Mouse (Mus musculus) thymus, postnatal 4 days (tissue): Measurements from ENCODE around the gene Phf3.
"Not testable (repeated sequence)": the region's sequence is repeated elsewhere in the genome, so short reads cannot be mapped to it uniquely, and the experiment has no call there.

ENCODE experiments used
- DNase-seq: peaks from one replicate; pipeline ENCODE4 v3.0.0; 2021

Gene Phf3

DNA sequence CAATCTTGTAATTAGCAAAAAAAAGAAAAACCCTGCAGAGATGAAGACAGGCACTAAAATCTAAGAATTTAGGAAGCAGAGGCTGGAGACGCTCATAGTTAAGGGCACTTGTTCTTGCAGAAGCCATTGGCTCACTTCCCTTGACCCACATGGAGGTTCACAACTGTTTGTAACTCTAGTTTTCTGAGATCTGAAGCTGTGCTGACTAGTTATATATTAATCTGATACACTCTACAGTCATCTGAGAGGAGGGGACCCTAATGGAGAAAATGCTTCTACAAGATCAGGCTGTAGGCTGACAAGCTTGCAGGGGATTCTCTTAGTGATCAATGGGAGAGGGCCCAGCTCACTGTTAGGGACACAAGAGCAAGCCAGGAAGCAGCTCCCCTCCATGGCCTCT is 58.1 kb downstream of the Phf3 start:
- no peak for DNase-seq

GRCm38 (mm10) chr1:30814987-30815386 is 58.7 kb downstream of the Phf3 start:
- DNase-seq, result no peak

DNA sequence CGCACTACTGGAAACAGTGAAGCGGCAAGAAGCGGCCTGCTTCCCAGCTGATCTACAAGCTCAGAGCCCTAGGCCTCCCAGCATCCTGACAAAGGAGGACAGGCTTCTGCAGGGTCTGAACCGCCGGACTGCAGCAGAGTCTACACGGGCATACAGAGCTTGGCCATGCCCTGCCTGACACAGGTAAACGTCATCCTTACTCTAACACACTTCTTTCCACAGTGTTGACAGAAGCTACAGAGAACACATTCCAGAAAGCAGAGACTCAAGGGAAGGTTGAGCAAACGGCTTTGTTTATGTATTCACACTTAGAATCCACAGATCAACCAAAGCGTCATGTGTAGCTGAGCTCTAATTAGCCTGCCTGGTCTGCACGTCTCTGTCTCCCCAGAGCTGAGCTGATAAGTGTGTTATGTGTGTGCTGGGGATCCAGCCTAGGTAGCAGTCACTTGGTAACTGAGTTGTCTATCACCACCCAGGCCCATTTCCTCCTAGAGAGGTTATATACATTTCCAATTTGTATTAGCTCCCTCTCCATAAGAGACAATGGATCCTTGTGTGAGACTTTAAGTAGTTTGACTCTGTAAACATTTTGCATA is 65.5 kb downstream of the Phf3 start:
- no peak for DNase-seq

DNA sequence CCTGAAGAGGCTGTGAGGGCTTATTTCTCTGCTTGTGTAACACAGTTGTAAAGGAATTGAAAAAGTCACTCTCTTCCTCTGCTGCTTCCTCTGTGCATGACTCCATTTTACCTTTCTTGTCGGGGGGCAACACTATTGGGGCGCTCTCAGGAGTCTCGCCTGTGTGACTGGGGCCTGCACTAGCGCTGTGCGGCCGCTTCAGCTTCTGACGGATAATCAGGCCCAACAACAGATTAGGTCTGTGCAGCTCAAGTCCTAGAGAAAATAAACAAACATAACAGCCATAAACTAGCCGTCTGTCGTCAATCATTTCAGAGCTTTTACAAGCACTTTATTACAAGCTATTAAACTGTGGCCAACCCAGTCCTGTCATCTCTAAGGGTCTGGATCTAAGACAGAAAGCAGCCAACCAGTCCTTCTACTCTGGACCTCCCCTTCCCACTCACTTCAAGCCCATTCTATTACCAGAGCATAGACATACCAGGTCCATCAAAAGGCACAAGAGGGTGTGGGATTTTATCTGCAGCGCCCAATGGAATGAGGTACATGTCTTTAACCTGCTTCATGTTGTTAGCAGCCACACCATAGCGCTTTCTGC is 67.9 kb downstream of the Phf3 start:
- DNase-seq, result no peak

DNA sequence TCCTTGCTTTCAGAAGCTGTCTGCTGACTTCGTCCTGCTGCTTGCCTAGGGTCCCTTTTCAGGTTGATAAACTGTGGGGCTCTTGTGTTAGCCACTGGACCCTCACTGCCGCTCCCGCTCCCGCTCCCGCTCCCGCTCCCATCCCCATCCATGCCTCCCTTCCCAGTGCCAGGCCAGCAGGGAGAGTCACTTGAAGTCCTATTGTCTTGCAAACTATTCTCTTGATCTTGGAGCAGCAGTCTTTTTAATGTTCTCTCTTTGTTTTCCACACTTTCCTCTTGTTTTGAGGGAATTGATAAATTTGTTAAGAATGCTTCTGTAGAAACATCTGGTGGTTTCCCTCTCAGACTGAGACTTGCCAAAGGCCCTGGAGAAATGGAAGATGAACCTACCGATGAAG is 68.8 kb downstream of the Phf3 start:
- no peak for DNase-seq

- no peak for DNase-seq
Observed at GRCm38 (mm10) chr1:30801911-30802310, 71.8 kb downstream of the Phf3 start.

DNA sequence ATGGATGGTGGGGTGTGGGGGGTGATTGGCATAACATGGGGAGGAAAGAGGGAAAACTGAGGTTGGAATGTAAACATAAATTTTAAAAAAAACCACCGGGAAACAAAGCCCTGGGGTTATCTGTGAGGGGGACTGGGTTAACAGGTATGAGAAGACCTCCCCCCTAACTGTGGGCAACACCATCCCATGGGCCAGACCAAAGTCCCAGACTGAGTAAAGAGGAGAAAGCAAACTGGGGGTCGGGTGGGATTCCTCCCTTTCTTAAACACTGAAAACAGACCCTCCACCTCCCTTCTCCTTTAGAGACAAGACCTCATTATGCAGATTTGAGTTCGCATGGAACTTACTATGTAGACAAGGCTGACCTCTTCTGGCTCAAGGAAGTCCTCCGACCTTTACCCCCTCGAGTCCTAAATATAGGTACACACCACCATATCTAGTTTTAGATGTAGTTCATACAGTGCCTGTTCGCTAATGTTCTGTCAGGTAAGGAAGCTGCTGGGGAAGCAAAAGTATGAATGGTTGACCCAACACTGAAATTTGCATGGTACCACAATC is 74.4 kb downstream of the Phf3 start:
- DNase-seq, result no peak

DNA sequence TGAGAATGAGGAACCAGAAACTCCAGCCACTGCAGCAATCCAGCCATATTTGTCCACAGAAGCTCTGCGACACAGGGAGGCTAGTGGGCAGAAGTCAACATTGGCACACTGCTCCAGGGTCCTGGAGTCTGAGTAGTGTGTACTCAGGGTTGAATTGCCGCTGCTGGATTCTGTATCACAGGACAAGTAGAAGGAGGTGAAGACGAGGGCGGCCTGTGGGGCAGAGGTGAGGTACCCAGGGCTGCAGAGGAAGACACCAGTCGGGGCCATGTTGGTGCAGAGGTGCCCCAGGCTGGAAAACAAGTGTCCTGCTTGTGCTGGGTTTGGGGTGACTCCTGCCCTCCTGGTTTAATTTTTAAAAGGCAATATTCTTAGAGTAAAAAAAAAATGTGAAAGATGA is 79.1 kb downstream of the Phf3 start:
- DNase-seq, result no peak

DNA sequence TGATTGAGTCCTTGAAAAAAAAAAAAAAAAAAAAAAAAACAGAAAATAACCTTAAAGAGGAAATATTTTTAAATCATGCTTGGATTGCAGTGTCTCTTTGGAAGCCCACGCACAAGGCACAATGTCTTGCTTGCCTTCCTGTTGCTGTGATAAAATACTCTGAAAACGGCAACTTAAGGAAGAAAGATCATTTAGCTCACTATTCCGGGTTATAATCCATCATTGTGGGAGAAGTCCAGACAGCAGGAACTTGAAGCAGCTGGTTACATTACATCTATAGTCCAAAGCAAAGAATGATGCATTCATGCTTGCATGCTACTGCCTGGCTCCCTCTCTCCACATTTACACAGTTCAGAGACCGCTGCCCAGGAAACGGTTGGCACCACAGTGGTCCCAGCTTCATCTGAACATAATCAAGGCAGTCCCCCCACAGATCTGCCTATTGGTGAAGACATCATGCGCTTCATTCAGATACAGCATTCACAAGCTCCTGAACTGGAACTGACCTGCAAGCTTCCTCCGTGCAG is 80.3 kb downstream of the Phf3 start:
- no peak for DNase-seq

GRCm38 (mm10) chr1:30792935-30793334 is 80.8 kb downstream of the Phf3 start:
- peak; percentile 30 for DNase-seq

DNA sequence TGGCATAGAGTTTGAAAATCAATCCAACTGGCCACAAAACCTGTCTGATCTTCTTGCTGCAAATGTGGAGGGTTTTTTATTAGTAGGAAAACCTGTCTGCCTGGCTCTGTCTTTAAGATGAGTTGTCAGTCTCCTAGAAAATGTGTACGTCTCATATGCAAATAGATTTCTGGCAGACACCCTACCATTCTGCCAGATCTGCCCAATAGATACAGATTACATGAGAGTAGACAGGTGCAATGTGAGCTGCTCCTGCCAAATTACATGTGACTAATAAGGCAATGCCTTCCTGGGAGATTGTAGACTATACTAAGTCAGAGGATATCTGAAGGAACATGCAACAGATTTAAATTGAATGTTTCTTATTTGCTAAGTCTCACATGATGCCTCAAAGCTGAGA is 83.5 kb downstream of the Phf3 start:
- no peak for DNase-seq

- DNase-seq, result no peak
Observed at GRCm38 (mm10) chr1:30789689-30790088, 84.0 kb downstream of the Phf3 start.

DNA sequence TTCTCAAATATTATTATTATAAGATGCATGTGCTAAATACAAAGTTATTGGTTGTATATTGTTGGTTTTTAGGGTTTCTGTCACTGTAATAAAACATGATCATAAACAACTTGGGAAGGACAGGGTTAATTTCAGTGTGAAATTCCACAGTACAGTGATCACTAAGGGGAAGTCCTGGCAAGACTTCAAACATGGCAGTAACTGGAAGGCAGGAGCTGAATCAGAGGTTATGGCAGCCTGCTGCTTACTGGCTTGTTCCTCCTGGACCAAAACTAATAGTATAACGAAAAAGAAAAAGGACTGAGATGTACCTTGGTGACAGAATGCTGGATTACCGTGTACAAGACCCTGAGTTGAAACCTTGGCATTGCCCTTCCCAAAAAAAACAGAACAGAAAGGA is 84.7 kb downstream of the Phf3 start:
- DNase-seq, result no peak

GRCm38 (mm10) chr1:30786583-30786982 is 87.1 kb downstream of the Phf3 start:
- no peak for DNase-seq

DNA sequence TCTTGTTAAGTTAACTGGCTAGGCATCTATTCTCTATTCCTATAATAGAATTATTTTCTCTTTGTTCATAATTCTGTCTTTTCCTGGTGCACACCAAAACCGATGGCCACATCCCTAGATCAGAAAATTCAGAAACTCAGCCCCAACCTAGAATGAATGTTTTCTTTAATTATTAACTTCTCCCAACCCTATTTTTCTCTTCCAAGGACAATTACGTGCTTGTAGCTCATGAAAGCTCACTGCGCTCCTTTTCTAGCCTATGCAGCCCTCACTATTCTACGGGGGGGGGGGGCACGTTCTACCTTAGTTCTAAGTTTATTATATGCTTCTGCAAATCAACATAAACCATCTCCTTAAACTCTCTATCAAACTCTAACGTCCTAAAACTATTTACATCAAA is 90.0 kb downstream of the Phf3 start:
- no peak for DNase-seq

DNA sequence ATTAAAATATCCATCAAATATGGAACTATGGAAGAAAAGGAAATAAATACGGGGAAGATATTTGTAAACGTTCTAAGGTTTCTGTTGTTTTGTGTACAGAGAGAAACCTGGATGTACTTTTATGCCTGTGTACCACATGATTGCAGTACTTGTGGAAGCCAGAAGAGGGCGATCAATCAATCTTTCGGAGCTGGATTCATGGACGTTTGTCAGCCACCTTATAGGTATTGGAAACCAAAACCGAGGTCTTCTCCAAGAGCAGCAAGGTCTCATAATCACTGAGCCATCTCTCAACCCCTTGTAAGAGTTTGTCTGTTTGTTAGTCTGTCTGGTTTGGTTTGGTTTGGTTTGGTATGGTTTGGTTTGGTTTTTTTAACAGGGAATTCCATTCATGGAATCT is 93.4 kb downstream of the Phf3 start:
- DNase-seq, result peak; percentile 65

GRCm38 (mm10) chr1:30779562-30779961 is 94.2 kb downstream of the Phf3 start:
- no peak for DNase-seq

DNA sequence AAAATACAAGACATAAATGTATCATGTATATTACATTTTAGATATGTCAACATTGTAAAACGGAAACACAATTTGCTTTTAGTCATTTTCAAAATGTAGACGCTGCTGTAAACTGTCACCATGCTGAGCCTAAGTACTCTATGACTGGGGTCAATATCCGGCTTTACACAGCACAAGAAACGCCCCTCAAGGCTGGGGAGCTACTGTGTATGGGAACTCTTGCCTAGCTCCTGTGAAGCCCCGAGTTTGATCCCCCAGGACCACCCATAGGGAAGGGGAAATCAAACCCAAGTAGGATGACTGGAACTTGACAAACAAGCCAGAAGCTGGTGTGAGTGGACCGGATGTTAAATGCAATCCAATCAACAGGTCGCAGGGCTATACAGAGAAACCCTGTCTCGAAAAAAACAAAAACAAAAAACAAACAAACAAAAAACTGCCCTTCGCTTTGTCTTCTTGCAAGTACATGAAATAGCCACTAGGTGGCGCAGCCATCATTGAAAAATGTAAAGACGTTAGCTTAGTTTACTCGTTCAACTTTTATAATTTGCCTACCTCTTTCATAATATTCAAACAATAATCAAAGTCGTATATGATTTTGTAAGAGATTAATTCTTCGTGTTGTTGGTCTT is 95.2 kb downstream of the Phf3 start:
- peak; percentile 44 for DNase-seq

DNA sequence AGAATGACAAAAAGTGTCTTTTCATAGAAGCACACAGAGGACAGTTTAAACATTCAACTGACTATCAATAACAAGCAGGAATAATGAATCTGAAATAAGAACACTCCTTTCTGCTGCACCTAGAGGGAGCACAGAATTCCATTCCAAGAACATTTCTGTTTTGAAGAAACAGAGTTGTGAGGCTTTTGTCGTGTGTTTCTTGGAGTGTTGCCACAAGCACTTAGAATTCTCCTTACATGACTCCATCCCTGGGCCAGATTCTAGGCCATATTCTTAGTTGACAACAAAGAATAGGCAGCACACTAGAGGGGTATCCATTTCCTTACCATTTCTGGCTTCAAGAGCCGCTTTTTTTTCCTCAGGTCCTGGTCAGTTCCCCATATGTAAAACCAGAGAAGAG is 97.5 kb downstream of the Phf3 start:
- no peak for DNase-seq

DNA sequence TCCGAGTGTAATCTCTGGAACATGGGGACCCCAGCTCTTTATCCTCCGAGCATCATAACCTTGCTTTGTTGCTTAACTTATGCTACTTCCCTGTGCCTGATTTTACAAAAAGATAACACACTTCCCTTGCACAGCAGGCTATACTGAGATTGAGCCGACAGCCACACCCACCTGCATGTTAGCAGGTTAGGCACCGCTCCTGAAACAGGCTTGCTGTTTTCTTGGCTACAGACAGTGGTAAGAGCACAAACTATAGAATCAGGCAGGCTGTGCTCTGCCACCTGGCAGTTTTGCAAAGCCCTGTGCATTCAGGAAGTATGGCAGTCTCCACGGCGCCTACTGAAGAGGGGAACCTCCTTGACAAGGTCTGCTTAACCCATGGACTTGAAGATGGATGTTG is 100.1 kb downstream of the Phf3 start:
- no peak for DNase-seq

- DNase-seq, result no peak
Observed at GRCm38 (mm10) chr1:30772851-30773250, 100.9 kb downstream of the Phf3 start.

- no peak for DNase-seq
Observed at GRCm38 (mm10) chr1:30771772-30772171, 101.9 kb downstream of the Phf3 start.

DNA sequence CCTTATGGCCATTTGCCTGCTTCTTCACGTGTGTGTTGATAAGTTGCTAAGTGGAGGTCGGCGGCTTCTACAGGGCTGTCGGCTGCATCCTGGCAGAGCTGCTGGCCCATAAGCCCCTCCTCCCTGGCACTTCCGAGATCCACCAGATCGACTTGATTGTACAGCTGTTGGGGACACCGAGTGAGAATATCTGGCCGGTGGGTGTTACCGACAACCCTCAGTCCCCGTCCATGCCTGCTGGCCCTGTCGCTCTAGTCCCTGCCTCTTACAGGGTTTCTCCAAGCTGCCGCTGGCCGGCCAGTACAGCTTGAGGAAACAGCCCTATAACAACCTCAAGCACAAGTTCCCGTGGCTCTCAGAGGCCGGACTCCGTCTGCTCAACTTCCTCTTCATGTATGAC is 103.1 kb downstream of the Phf3 start:
- not testable (repeated sequence) for DNase-seq

GRCm38 (mm10) chr1:30756794-30757193 is 116.9 kb downstream of the Phf3 start:
- DNase-seq, result no peak
